Mouse (Mus musculus): Measurements from ENCODE around the gene Itgb2. TPM values are rescaled to one million over a fixed set of nuclear protein-coding genes. Genes with fewer than 3 reads are reported as not detected.

Itgb2 gene
- polyA plus RNA-seq, 1 experiment from 2014 or later, result 23.1 TPM

DNA sequence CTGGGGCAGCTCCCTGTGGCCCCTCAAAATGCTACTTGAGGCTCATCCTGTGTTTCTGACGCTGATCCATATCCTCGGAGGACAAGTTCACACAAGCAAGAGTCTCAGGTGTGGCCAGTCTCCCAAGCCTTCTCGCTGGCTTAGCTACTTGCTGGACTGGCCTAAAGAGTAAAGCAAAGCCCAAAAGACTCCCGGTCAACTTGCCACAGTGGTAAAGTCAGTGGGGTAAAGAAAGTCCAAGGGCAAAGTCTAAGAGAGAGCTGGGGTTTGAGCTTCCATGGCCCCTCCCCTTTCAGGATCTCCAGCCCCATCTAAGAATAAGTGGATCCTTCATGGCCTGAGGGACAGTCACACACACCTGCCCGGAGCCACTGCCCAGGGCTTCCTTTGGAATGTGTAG is 22.1 kb downstream of the Itgb2 start:
- Histone ChIP-seq H3K9me3 (ENCODE audit: low read length) (no peaks in the 10 kb centered on the region), H3K4me3 (ENCODE audit: low read depth, low read length) (no peak overlapping the region), H3K27ac (ENCODE audit: low read depth) (no peak overlapping the region), H3K9ac (replicated peaks) (no peak overlapping the region), H3K36me3 (replicated peaks; ENCODE audit: insufficient read depth, low read length) (no peaks in the 10 kb centered on the region; the same call in 1 of the 2 replicates), H3K4me2 (ENCODE audit: low read depth, low read length) (no peak overlapping the region), H3K27me3 (ENCODE audit: insufficient read depth, low read length) (no peaks in the 10 kb centered on the region), H3K4me1 (ENCODE audit: insufficient read depth) (no peaks in the 10 kb centered on the region)
- ATAC-seq (no peak), DNase-seq (no peak)
- no peak for TF ChIP-seq CTCF (IDR thresholded peaks at IDR 0.05; ENCODE audit: low read depth)
- TF ChIP-seq EP300 (IDR thresholded peaks at IDR 0.05; ENCODE audit: low read depth), result no peak
- WGBS (ENCODE audit: insufficient replicate concordance), result 82% methylated on average over 5 of the region's 5 CpGs

GRCm38 (mm10) chr10:77553285-77553684 is 23.2 kb downstream of the Itgb2 start:
- ATAC-seq, result no peak
- TF ChIP-seq EP300 (IDR thresholded peaks at IDR 0.05; ENCODE audit: low read depth), result no peak
- no peak for TF ChIP-seq CTCF (IDR thresholded peaks at IDR 0.05; ENCODE audit: low read depth)
- H3K4me2 ChIP-seq (ENCODE audit: low read depth, low read length), result no peak overlapping the region
- no peaks in the 10 kb centered on the region for H3K27me3 ChIP-seq (ENCODE audit: insufficient read depth, low read length)
- no peak for DNase-seq
- H3K4me1 ChIP-seq (ENCODE audit: insufficient read depth), result no peaks in the 10 kb centered on the region
- H3K4me3 ChIP-seq (ENCODE audit: low read depth, low read length), result no peak overlapping the region
- no peak overlapping the region for H3K27ac ChIP-seq (ENCODE audit: low read depth)
- no peak overlapping the region for H3K9ac ChIP-seq (replicated peaks)
- H3K36me3 ChIP-seq (replicated peaks; ENCODE audit: insufficient read depth, low read length), result no peaks in the 10 kb centered on the region; the same call in 1 of the 2 replicates
- 81% methylated on average over 4 of the region's 4 CpGs for WGBS (ENCODE audit: insufficient replicate concordance)
- no peaks in the 10 kb centered on the region for H3K9me3 ChIP-seq (ENCODE audit: low read length)

- Histone ChIP-seq H3K27me3 (ENCODE audit: insufficient read depth, low read length) (no peaks in the 10 kb centered on the region), H3K4me1 (ENCODE audit: insufficient read depth) (no peaks in the 10 kb centered on the region), H3K9ac (replicated peaks) (no peak overlapping the region), H3K27ac (ENCODE audit: low read depth) (no peak overlapping the region), H3K36me3 (replicated peaks; ENCODE audit: insufficient read depth, low read length) (peaks cover 5% of the 10 kb centered on the region; the same call in 1 of the 2 replicates), H3K9me3 (ENCODE audit: low read length) (no peaks in the 10 kb centered on the region), H3K4me3 (ENCODE audit: low read depth, low read length) (no peak overlapping the region), H3K4me2 (ENCODE audit: low read depth, low read length) (no peak overlapping the region)
- DNase-seq (no peak), ATAC-seq (no peak)
- 57% methylated on average over 4 of the region's 4 CpGs for WGBS (ENCODE audit: insufficient replicate concordance)
- TF ChIP-seq EP300 (IDR thresholded peaks at IDR 0.05; ENCODE audit: low read depth) (no peak), CTCF (IDR thresholded peaks at IDR 0.05; ENCODE audit: low read depth) (no peak)
These were observed 24.9 kb downstream of the Itgb2 start for GRCm38 (mm10) chr10:77554918-77555317.

DNA sequence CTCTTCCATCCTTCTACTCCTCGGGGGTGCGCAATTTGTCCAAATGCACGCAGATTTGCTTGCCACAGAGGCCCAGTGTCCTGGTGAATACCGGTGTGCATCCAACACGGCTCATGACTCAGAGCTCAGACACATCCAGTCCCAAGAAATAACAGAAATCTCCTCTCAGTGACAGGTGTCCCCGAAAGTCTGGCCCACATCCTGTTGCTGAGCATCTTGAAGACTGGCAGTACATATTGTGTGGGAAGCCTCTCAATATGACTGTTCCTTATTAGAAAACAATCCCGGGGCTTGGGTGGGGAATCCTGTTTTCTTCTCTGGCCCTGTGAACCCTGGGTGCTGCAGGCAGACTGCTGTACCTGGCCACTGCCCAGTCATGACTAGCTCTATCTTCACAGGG is 26.6 kb downstream of the Itgb2 start:
- 88% methylated on average over 7 of the region's 7 CpGs for WGBS (ENCODE audit: insufficient replicate concordance)
- ATAC-seq (no peak), DNase-seq (no peak)
- Histone ChIP-seq H3K9ac (replicated peaks) (no peak overlapping the region), H3K4me2 (ENCODE audit: low read depth, low read length) (no peak overlapping the region), H3K4me3 (ENCODE audit: low read depth, low read length) (no peak overlapping the region), H3K4me1 (ENCODE audit: insufficient read depth) (no peaks in the 10 kb centered on the region), H3K9me3 (ENCODE audit: low read length) (no peaks in the 10 kb centered on the region), H3K36me3 (replicated peaks; ENCODE audit: insufficient read depth, low read length) (peaks cover 5% of the 10 kb centered on the region), H3K27me3 (ENCODE audit: insufficient read depth, low read length) (no peaks in the 10 kb centered on the region), H3K27ac (ENCODE audit: low read depth) (no peak overlapping the region)
- TF ChIP-seq EP300 (IDR thresholded peaks at IDR 0.05; ENCODE audit: low read depth), result no peak
- TF ChIP-seq CTCF (IDR thresholded peaks at IDR 0.05; ENCODE audit: low read depth), result no peak

- H3K4me1 ChIP-seq (ENCODE audit: insufficient read depth), result no peaks in the 10 kb centered on the region
- no peaks in the 10 kb centered on the region for H3K9me3 ChIP-seq (ENCODE audit: low read length)
- WGBS (ENCODE audit: insufficient replicate concordance), result 83% methylated on average over 4 of the region's 4 CpGs
- DNase-seq, result peak; percentile 38
- peaks cover 5% of the 10 kb centered on the region; the same call in 1 of the 2 replicates for H3K36me3 ChIP-seq (replicated peaks; ENCODE audit: insufficient read depth, low read length)
- ATAC-seq, result no peak
- TF ChIP-seq CTCF (IDR thresholded peaks at IDR 0.05; ENCODE audit: low read depth), result peak; percentile 57
- no peak for TF ChIP-seq EP300 (IDR thresholded peaks at IDR 0.05; ENCODE audit: low read depth)
- no peaks in the 10 kb centered on the region for H3K27me3 ChIP-seq (ENCODE audit: insufficient read depth, low read length)
- no peak overlapping the region for H3K27ac ChIP-seq (ENCODE audit: low read depth)
- H3K4me2 ChIP-seq (ENCODE audit: low read depth, low read length), result no peak overlapping the region
- no peak overlapping the region for H3K9ac ChIP-seq (replicated peaks)
- no peak overlapping the region for H3K4me3 ChIP-seq (ENCODE audit: low read depth, low read length)
These were observed 27.6 kb downstream of the Itgb2 start for GRCm38 (mm10) chr10:77557641-77558040.

GRCm38 (mm10) chr10:77560090-77560489 is 30.0 kb downstream of the Itgb2 start:
- Histone ChIP-seq H3K9ac (replicated peaks) (no peak overlapping the region), H3K36me3 (replicated peaks; ENCODE audit: insufficient read depth, low read length) (peaks cover 5% of the 10 kb centered on the region; the same call in 1 of the 2 replicates), H3K4me1 (ENCODE audit: insufficient read depth) (no peaks in the 10 kb centered on the region), H3K4me2 (ENCODE audit: low read depth, low read length) (no peak overlapping the region), H3K27ac (ENCODE audit: low read depth) (no peak overlapping the region), H3K9me3 (ENCODE audit: low read length) (no peaks in the 10 kb centered on the region), H3K4me3 (ENCODE audit: low read depth, low read length) (no peak overlapping the region), H3K27me3 (ENCODE audit: insufficient read depth, low read length) (no peaks in the 10 kb centered on the region)
- WGBS (ENCODE audit: insufficient replicate concordance), result 77% methylated on average over 11 of the region's 11 CpGs
- DNase-seq (no peak), ATAC-seq (no peak)
- TF ChIP-seq EP300 (IDR thresholded peaks at IDR 0.05; ENCODE audit: low read depth) (no peak), CTCF (IDR thresholded peaks at IDR 0.05; ENCODE audit: low read depth) (no peak)

DNA sequence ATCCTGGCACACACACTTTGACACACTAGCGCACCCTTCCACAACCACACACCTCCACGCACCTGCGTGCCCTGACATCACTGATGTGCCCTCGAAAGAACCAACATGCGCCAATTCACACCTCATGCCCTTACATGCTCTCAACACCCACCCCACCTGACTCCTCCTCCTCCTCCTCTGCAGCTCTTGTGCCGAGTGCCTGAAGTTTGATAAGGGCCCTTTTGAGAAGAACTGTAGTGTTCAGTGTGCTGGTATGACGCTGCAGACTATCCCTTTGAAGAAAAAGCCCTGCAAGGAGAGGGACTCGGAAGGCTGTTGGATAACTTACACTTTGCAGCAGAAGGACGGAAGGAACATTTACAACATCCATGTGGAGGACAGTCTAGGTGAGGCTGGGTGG is 30.8 kb downstream of the Itgb2 start:
- DNase-seq (no peak), ATAC-seq (no peak)
- Histone ChIP-seq H3K36me3 (replicated peaks; ENCODE audit: insufficient read depth, low read length) (peaks cover 5% of the 10 kb centered on the region; the same call in 1 of the 2 replicates), H3K4me3 (ENCODE audit: low read depth, low read length) (no peak overlapping the region), H3K9me3 (ENCODE audit: low read length) (no peaks in the 10 kb centered on the region), H3K4me2 (ENCODE audit: low read depth, low read length) (no peak overlapping the region), H3K4me1 (ENCODE audit: insufficient read depth) (no peaks in the 10 kb centered on the region), H3K27me3 (ENCODE audit: insufficient read depth, low read length) (no peaks in the 10 kb centered on the region), H3K27ac (ENCODE audit: low read depth) (no peak overlapping the region), H3K9ac (replicated peaks) (no peak overlapping the region)
- no peak for TF ChIP-seq CTCF (IDR thresholded peaks at IDR 0.05; ENCODE audit: low read depth)
- no peak for TF ChIP-seq EP300 (IDR thresholded peaks at IDR 0.05; ENCODE audit: low read depth)
- WGBS (ENCODE audit: insufficient replicate concordance), result 73% methylated on average over 9 of the region's 9 CpGs
